Mouse (Mus musculus): ENCODE measurements around the gene Epb41l5.

DNA sequence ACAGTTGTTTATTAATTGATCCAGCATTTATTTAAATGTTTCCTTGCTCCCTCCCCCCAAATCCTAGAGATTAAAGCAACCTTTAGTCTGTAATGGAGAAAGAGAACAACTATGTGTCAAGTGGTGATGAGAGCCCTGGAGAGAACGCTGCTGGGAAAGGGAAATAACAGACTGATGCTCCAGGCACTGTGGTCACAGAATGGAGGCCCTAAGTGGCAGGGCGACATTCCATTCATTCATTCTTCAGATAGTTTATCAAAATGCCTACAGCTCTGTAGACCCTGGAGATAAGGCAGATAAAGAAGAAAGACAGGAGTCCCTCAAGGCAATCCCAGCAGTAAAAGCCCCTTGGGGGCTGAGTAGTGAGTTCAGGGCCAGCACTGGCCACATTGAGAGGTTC is 827 bp upstream of the Epb41l5 start:
- TF ChIP-seq CTCF (IDR thresholded peaks at IDR 0.05; ENCODE audit: borderline replicate concordance, extremely low read depth, insufficient read depth, insufficient read length) (no peak), POLR2A (IDR thresholded peaks at IDR 0.05; ENCODE audit: borderline replicate concordance, extremely low read depth, insufficient read depth, insufficient read length, poor library complexity, severe bottlenecking) (no peak)

Data from brain, embryonic 14.5 days (tissue).